Mouse (Mus musculus): ENCODE measurements around the gene Olfr1375. TPM values are rescaled to one million over a fixed set of nuclear protein-coding genes. Genes with fewer than 3 reads are reported as not detected.
"Not testable (repeated sequence)": the region's sequence is repeated elsewhere in the genome, so short reads cannot be mapped to it uniquely, and the experiment has no call there.

Gene Olfr1375
- polyA plus RNA-seq, 1 experiment from 2014 or later: not detected

GRCm38 (mm10) chr11:51030225-51030624 lies 17.7 kb upstream of the Olfr1375 start:
- no peaks in the 10 kb centered on the region for H3K4me1 ChIP-seq (replicated peaks; ENCODE audit: insufficient read depth, low read length)
- ATAC-seq (replicated peaks; ENCODE audit: low FRiP score, low read depth): no peak; the same call in 1 of the 2 replicates
- H3K4me2 ChIP-seq (ENCODE audit: low read length): no peak overlapping the region
- H3K4me3 ChIP-seq (replicated peaks; ENCODE audit: low read depth, low read length): no peak overlapping the region
- no peak for TF ChIP-seq CTCF (IDR thresholded peaks at IDR 0.05; ENCODE audit: low read depth)
- no peaks in the 10 kb centered on the region for H3K9me3 ChIP-seq (replicated peaks; ENCODE audit: low read length)
- H3K27me3 ChIP-seq (ENCODE audit: insufficient read depth, low read length): no peaks in the 10 kb centered on the region
- H3K27ac ChIP-seq: no peak overlapping the region
- no peak overlapping the region for H3K9ac ChIP-seq (ENCODE audit: low read depth, low read length)
- no peak for DNase-seq (ENCODE audit: low spot score)
- H3K36me3 ChIP-seq (ENCODE audit: insufficient read depth, low read length): no peaks in the 10 kb centered on the region
- WGBS: 50% methylated on average over 2 of the region's 2 CpGs

DNA sequence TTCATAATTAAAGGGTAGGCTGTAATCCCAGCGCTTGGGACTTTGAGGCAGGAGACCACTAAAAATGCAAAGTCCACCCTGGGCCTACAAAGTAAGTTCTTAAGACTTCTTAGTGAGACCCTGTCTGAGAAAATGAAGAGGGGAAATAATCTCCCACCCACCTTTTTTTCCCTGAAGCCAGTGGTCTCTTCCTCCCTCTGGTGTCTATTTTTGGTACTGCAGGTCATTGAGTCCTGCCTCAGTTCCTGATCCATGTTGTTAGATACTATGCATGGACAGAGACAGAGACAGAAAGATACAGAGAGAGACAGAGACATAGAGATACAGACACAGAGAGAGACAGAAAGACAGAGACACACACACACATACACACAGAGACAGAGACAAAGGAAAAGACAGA lies 15.1 kb upstream of the Olfr1375 start:
- WGBS: 27% methylated on average over 1 of the region's 1 CpGs
- Histone ChIP-seq H3K4me1 (replicated peaks; ENCODE audit: insufficient read depth, low read length) (no peaks in the 10 kb centered on the region), H3K27ac (no peak overlapping the region), H3K36me3 (ENCODE audit: insufficient read depth, low read length) (no peaks in the 10 kb centered on the region), H3K9ac (ENCODE audit: low read depth, low read length) (no peak overlapping the region), H3K27me3 (ENCODE audit: insufficient read depth, low read length) (no peaks in the 10 kb centered on the region), H3K9me3 (replicated peaks; ENCODE audit: low read length) (no peaks in the 10 kb centered on the region), H3K4me3 (replicated peaks; ENCODE audit: low read depth, low read length) (no peak overlapping the region), H3K4me2 (ENCODE audit: low read length) (no peak overlapping the region)
- TF ChIP-seq CTCF (IDR thresholded peaks at IDR 0.05; ENCODE audit: low read depth): peak; percentile 91
- ATAC-seq (replicated peaks; ENCODE audit: low FRiP score, low read depth): no peak
- DNase-seq (ENCODE audit: low spot score): peak; percentile 53

DNA sequence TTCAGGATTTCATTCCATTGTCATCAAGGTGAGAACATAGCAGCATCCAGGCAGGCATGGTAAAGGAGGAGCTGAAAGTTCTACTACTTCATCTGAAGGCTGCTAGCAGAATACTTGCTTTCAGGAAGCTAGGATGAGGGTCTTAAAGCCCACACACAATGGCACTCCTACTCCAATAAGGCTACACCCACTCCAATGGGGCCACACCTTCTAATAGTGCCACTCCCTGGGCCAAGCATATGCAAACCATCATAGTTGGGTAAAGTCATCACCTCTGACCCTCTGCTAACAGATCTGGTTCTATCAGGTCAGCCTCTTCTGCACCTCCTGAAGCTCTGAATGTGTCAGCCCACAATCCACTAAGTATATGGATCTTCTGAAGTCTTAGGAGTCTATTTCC lies 13.8 kb upstream of the Olfr1375 start:
- DNase-seq (ENCODE audit: low spot score); H3K9ac ChIP-seq (ENCODE audit: low read depth, low read length); H3K4me2 ChIP-seq (ENCODE audit: low read length); H3K27me3 ChIP-seq (ENCODE audit: insufficient read depth, low read length); ATAC-seq (replicated peaks; ENCODE audit: low FRiP score, low read depth); H3K4me1 ChIP-seq (replicated peaks; ENCODE audit: insufficient read depth, low read length); H3K4me3 ChIP-seq (replicated peaks; ENCODE audit: low read depth, low read length); H3K36me3 ChIP-seq (ENCODE audit: insufficient read depth, low read length); H3K27ac ChIP-seq; H3K9me3 ChIP-seq (replicated peaks; ENCODE audit: low read length): not testable (repeated sequence)

DNA sequence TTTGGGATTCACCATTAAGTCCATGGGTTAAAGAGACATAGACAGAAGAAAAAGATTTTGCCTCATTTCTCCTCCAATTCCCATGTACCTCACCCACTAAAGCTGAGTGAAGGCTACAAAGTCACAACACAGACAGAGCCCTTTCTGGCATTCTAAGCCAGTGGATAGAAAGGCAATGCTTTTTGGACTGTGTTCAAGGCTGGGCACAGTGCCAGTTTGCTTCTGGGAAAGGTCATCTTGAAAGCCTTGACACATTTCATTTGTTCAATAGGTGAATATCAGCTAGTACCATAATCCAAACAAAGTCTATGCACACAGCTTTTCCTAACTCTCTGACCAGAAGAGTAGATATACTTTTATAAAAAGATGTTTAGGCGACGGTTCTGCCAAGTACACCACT lies 12.0 kb upstream of the Olfr1375 start:
- Histone ChIP-seq H3K9ac (ENCODE audit: low read depth, low read length) (no peak overlapping the region), H3K4me2 (ENCODE audit: low read length) (no peak overlapping the region), H3K27me3 (ENCODE audit: insufficient read depth, low read length) (no peaks in the 10 kb centered on the region), H3K9me3 (replicated peaks; ENCODE audit: low read length) (no peaks in the 10 kb centered on the region), H3K36me3 (ENCODE audit: insufficient read depth, low read length) (no peaks in the 10 kb centered on the region), H3K4me1 (replicated peaks; ENCODE audit: insufficient read depth, low read length) (no peaks in the 10 kb centered on the region), H3K4me3 (replicated peaks; ENCODE audit: low read depth, low read length) (no peak overlapping the region), H3K27ac (no peak overlapping the region)
- TF ChIP-seq CTCF (IDR thresholded peaks at IDR 0.05; ENCODE audit: low read depth): no peak
- no peak for ATAC-seq (replicated peaks; ENCODE audit: low FRiP score, low read depth)
- WGBS: 82% methylated on average over 2 of the region's 2 CpGs
- no peak for DNase-seq (ENCODE audit: low spot score)

GRCm38 (mm10) chr11:51044776-51045175 lies 3.1 kb upstream of the Olfr1375 start:
- H3K4me3 ChIP-seq (replicated peaks; ENCODE audit: low read depth, low read length); H3K9ac ChIP-seq (ENCODE audit: low read depth, low read length); H3K9me3 ChIP-seq (replicated peaks; ENCODE audit: low read length); DNase-seq (ENCODE audit: low spot score); H3K4me1 ChIP-seq (replicated peaks; ENCODE audit: insufficient read depth, low read length); H3K36me3 ChIP-seq (ENCODE audit: insufficient read depth, low read length); H3K27ac ChIP-seq; H3K27me3 ChIP-seq (ENCODE audit: insufficient read depth, low read length); H3K4me2 ChIP-seq (ENCODE audit: low read length); ATAC-seq (replicated peaks; ENCODE audit: low FRiP score, low read depth): not testable (repeated sequence)
- WGBS: 65% methylated on average over 3 of the region's 3 CpGs

- H3K27me3 ChIP-seq (ENCODE audit: insufficient read depth, low read length): no peaks in the 10 kb centered on the region
- no peak overlapping the region for H3K4me3 ChIP-seq (replicated peaks; ENCODE audit: low read depth, low read length)
- no peak overlapping the region for H3K27ac ChIP-seq
- H3K4me2 ChIP-seq (ENCODE audit: low read length): no peak overlapping the region
- H3K36me3 ChIP-seq (ENCODE audit: insufficient read depth, low read length): no peaks in the 10 kb centered on the region
- H3K9ac ChIP-seq (ENCODE audit: low read depth, low read length): no peak overlapping the region
- no peaks in the 10 kb centered on the region for H3K4me1 ChIP-seq (replicated peaks; ENCODE audit: insufficient read depth, low read length)
- 47% methylated on average over 2 of the region's 2 CpGs for WGBS
- TF ChIP-seq CTCF (IDR thresholded peaks at IDR 0.05; ENCODE audit: low read depth): no peak
- no peak for DNase-seq (ENCODE audit: low spot score)
- no peaks in the 10 kb centered on the region for H3K9me3 ChIP-seq (replicated peaks; ENCODE audit: low read length)
- no peak for ATAC-seq (replicated peaks; ENCODE audit: low FRiP score, low read depth)
Observed at GRCm38 (mm10) chr11:51051678-51052077, 3.8 kb downstream of the Olfr1375 start.

- no peaks in the 10 kb centered on the region for H3K36me3 ChIP-seq (ENCODE audit: insufficient read depth, low read length)
- no peak for ATAC-seq (replicated peaks; ENCODE audit: low FRiP score, low read depth)
- TF ChIP-seq CTCF (IDR thresholded peaks at IDR 0.05; ENCODE audit: low read depth): peak; percentile 76
- peak; percentile 42 for DNase-seq (ENCODE audit: low spot score)
- WGBS: 42% methylated on average over 3 of the region's 3 CpGs
- no peak overlapping the region for H3K27ac ChIP-seq
- no peak overlapping the region for H3K4me2 ChIP-seq (ENCODE audit: low read length)
- no peak overlapping the region for H3K4me3 ChIP-seq (replicated peaks; ENCODE audit: low read depth, low read length)
- H3K27me3 ChIP-seq (ENCODE audit: insufficient read depth, low read length): no peaks in the 10 kb centered on the region
- no peaks in the 10 kb centered on the region for H3K4me1 ChIP-seq (replicated peaks; ENCODE audit: insufficient read depth, low read length)
- H3K9me3 ChIP-seq (replicated peaks; ENCODE audit: low read length): no peaks in the 10 kb centered on the region
- H3K9ac ChIP-seq (ENCODE audit: low read depth, low read length): no peak overlapping the region
Observed at GRCm38 (mm10) chr11:51053230-51053629, 5.3 kb downstream of the Olfr1375 start.

Data from kidney, postnatal 0 days (tissue).